Mouse (Mus musculus) embryonic fibroblast, embryonic 13.5 days (primary cell): Measurements from ENCODE around the gene Uba6.

ENCODE experiments used
- CTCF ChIP-seq: IDR thresholded peaks from 2 replicates; pipeline ENCODE4 v1.5.1; 2011; ENCODE audit warnings: mild to moderate bottlenecking, control low read depth, low read length, moderate library complexity, borderline replicate concordance; ENCODE audit not compliant: insufficient read depth
- POLR2A ChIP-seq: IDR thresholded peaks from 2 replicates; pipeline ENCODE4 v1.6.1; 2011; ENCODE audit warnings: low read depth, mild to moderate bottlenecking, control low read depth, low read length, moderate library complexity

- no peak for TF ChIP-seq CTCF
- TF ChIP-seq POLR2A, result no peak
These were observed 70.4 kb downstream of the Uba6 start for GRCm38 (mm10) chr5:86102176-86102575.
